Mouse (Mus musculus) monocyte, adult 2 months (primary cell): ENCODE data around the gene Fam180a.

Experiments
- DNase-seq, 2 experiments: peaks; one replicate each; pipeline ENCODE4 v3.0.0; 2022; ENCODE audit warnings: low spot score in 2 of 2, low read depth in 1 of 2

Gene Fam180a

GRCm38 (mm10) chr6:35313520-35313919, 12.4 kb downstream of the Fam180a start:
- no peak for DNase-seq

GRCm38 (mm10) chr6:35309406-35309805, 16.5 kb downstream of the Fam180a start:
- DNase-seq = no peak

GRCm38 (mm10) chr6:35308037-35308436, 17.9 kb downstream of the Fam180a start, which contains the start of gene Slc13a4:
TSS of gene Slc13a4 (minus strand) at chr6:35308131.
- no peak for DNase-seq

- DNase-seq = no peak
These were observed 18.8 kb downstream of the Fam180a start for GRCm38 (mm10) chr6:35307136-35307535.

- DNase-seq = no peak
These were observed 22.5 kb downstream of the Fam180a start for GRCm38 (mm10) chr6:35303355-35303900.

GRCm38 (mm10) chr6:35302581-35302980, 23.4 kb downstream of the Fam180a start:
- no peak for DNase-seq

- DNase-seq = no peak
These were observed 27.6 kb downstream of the Fam180a start for GRCm38 (mm10) chr6:35298323-35298722.

- DNase-seq = no peak
These were observed 28.3 kb downstream of the Fam180a start for GRCm38 (mm10) chr6:35297516-35298227.

GRCm38 (mm10) chr6:35297001-35297400, 28.9 kb downstream of the Fam180a start:
- DNase-seq = no peak

GRCm38 (mm10) chr6:35294964-35295363, 31.0 kb downstream of the Fam180a start:
- DNase-seq = no peak

GRCm38 (mm10) chr6:35289676-35290075, 36.3 kb downstream of the Fam180a start:
- DNase-seq = no peak

GRCm38 (mm10) chr6:35288920-35289319, 37.0 kb downstream of the Fam180a start:
- DNase-seq = no peak

- DNase-seq = no peak
These were observed 37.7 kb downstream of the Fam180a start for GRCm38 (mm10) chr6:35288114-35288761.

- no peak for DNase-seq
These were observed 46.6 kb downstream of the Fam180a start for GRCm38 (mm10) chr6:35279306-35279705.

GRCm38 (mm10) chr6:35277903-35278587, 47.9 kb downstream of the Fam180a start:
- no peak for DNase-seq

- no peak for DNase-seq
These were observed 52.4 kb downstream of the Fam180a start for GRCm38 (mm10) chr6:35273391-35274082.

- no peak for DNase-seq
These were observed 53.8 kb downstream of the Fam180a start for GRCm38 (mm10) chr6:35271868-35272765.

GRCm38 (mm10) chr6:35271094-35271855, 54.7 kb downstream of the Fam180a start:
- no peak for DNase-seq

- no peak for DNase-seq
These were observed 56.3 kb downstream of the Fam180a start for GRCm38 (mm10) chr6:35269643-35270042.
